Mouse (Mus musculus) layer of hippocampus, adult 9-10 months (tissue): ENCODE results near the gene Fnbp1l.

ENCODE experiments used
- DNase-seq: peaks from one replicate; pipeline ENCODE4 v3.0.0; 2022; ENCODE audit warnings: low spot score

The Fnbp1l gene

GRCm38 (mm10) chr3:122606105-122606801 lies 13.3 kb downstream of the Fnbp1l start:
- DNase-seq, result no peak

GRCm38 (mm10) chr3:122603229-122603628 lies 16.3 kb downstream of the Fnbp1l start:
- no peak for DNase-seq

GRCm38 (mm10) chr3:122602370-122602769 lies 17.1 kb downstream of the Fnbp1l start:
- no peak for DNase-seq

- no peak for DNase-seq
These were observed 20.2 kb downstream of the Fnbp1l start for GRCm38 (mm10) chr3:122599291-122599690.

- no peak for DNase-seq
These were observed 28.7 kb downstream of the Fnbp1l start for GRCm38 (mm10) chr3:122590804-122591203.

GRCm38 (mm10) chr3:122590346-122590745 lies 29.2 kb downstream of the Fnbp1l start:
- no peak for DNase-seq

- no peak for DNase-seq
These were observed 32.4 kb downstream of the Fnbp1l start for GRCm38 (mm10) chr3:122586918-122587641.

- DNase-seq, result no peak
These were observed 42.2 kb downstream of the Fnbp1l start for GRCm38 (mm10) chr3:122577360-122577759.

GRCm38 (mm10) chr3:122574921-122575320 lies 44.6 kb downstream of the Fnbp1l start:
- no peak for DNase-seq

- DNase-seq, result no peak
These were observed 45.9 kb downstream of the Fnbp1l start for GRCm38 (mm10) chr3:122573426-122574286.

- DNase-seq, result no peak
These were observed 53.0 kb downstream of the Fnbp1l start for GRCm38 (mm10) chr3:122566549-122566948.

- no peak for DNase-seq
These were observed 53.4 kb downstream of the Fnbp1l start for GRCm38 (mm10) chr3:122566112-122566511.

- no peak for DNase-seq
These were observed 54.2 kb downstream of the Fnbp1l start for GRCm38 (mm10) chr3:122565285-122565684.

GRCm38 (mm10) chr3:122557766-122558165 lies 61.7 kb downstream of the Fnbp1l start:
- no peak for DNase-seq

- no peak for DNase-seq
These were observed 68.3 kb downstream of the Fnbp1l start for GRCm38 (mm10) chr3:122551174-122551573.

GRCm38 (mm10) chr3:122547469-122547868 lies 72.0 kb downstream of the Fnbp1l start:
- DNase-seq, result no peak

- DNase-seq, result no peak
These were observed 74.2 kb downstream of the Fnbp1l start for GRCm38 (mm10) chr3:122545346-122545745.

GRCm38 (mm10) chr3:122540918-122541317 lies 78.6 kb downstream of the Fnbp1l start:
- DNase-seq, result no peak

- no peak for DNase-seq
These were observed 79.4 kb downstream of the Fnbp1l start for GRCm38 (mm10) chr3:122539961-122540690.

- DNase-seq, result no peak
These were observed 80.7 kb downstream of the Fnbp1l start for GRCm38 (mm10) chr3:122538851-122539250.

GRCm38 (mm10) chr3:122535938-122536703 lies 83.4 kb downstream of the Fnbp1l start:
- DNase-seq, result no peak
